Mouse (Mus musculus) testis, postnatal 14 days (tissue): ENCODE measurements at regions not wholly inside any gene's neighbourhood (a gene's known extent, or its start where the extent isn't known, plus 50 kb on each side); places are given as distances from the start of the nearest gene placed in this dataset.

Experiments used
- DNase-seq: peaks from one replicate; pipeline ENCODE4 v3.0.0; 2021; ENCODE audit warnings: low spot score

GRCm38 (mm10) chr10:84310653-84311052, 129.7 kb downstream of the Nuak1 start:
- DNase-seq, result no peak

- DNase-seq, result no peak
Measured at GRCm38 (mm10) chr10:84312656-84313055, 127.7 kb downstream of the Nuak1 start.

GRCm38 (mm10) chr10:84316857-84317256, 123.5 kb downstream of the Nuak1 start:
- no peak for DNase-seq

GRCm38 (mm10) chr10:84317960-84318359, 122.4 kb downstream of the Nuak1 start:
- DNase-seq, result no peak
